ENCODE assay signal across 19 mouse cellular contexts in genomic region chr11:60192534-60192933, GRCm38 (mm10). TPM values are rescaled to one million over a fixed set of nuclear protein-coding genes. Genes with fewer than 3 reads are reported as not detected.
DNase-seq lines count a peak whose midpoint lies in the region; ATAC-seq and TF ChIP-seq lines count a peak whose summit lies in the region.
"Had no signal": no experiment of that assay in that cellular context is flagged by ENCODE, and none has a peak within 500 bp of the region (broad histone marks: within the 10 kb centered on the region; RNA-seq: fewer than 3 reads in every experiment).

No protein-coding gene starts in this region.

- H3K27me3 ChIP-seq in forebrain, embryonic 13.5 days = no peaks in the 10 kb centered on the region
- no peaks in the 10 kb centered on the region for H3K27me3 ChIP-seq in forebrain, embryonic 12.5 days
- no peaks in the 10 kb centered on the region for H3K27me3 ChIP-seq in liver, embryonic 13.5 days
- no peaks in the 10 kb centered on the region for H3K27me3 ChIP-seq in liver, embryonic 12.5 days (replicated peaks)
- H3K27me3 ChIP-seq in spleen, adult 2 months (ENCODE audit: control insufficient read depth, insufficient read depth, low read length) = no peaks in the 10 kb centered on the region
- no peaks in the 10 kb centered on the region for H3K27me3 ChIP-seq in myocyte (ENCODE audit: control insufficient read depth, insufficient read depth, insufficient read length)
- no peaks in the 10 kb centered on the region for H3K27me3 ChIP-seq in cerebellum, adult 2 months (ENCODE audit: control insufficient read depth, insufficient read depth, low read length)
- H3K27me3 ChIP-seq: heart, embryonic 15.5 days; intestine, embryonic 15.5 days; limb, embryonic 15.5 days; midbrain, embryonic 13.5 days had no signal

- no peak for DNase-seq in liver, embryonic 13.5 days
- DNase-seq in spleen, adult 2 months (ENCODE audit: low read depth in 1 of 2, low spot score in 2 of 2) = no peak
- DNase-seq in spleen, postnatal 36 days (ENCODE audit: low spot score in 2 of 2) = no peak
- no peak for DNase-seq in cerebellum, adult 2 months
- DNase-seq: adrenal gland, postnatal 14 days; gastrocnemius, postnatal 25 days; heart, postnatal 4 days; kidney, postnatal 4 days; lung, embryonic 14.5 days; lung, postnatal 4 days; thymus, adult 2 months had no signal

- H3K4me2 ChIP-seq in forebrain, embryonic 13.5 days = no peak overlapping the region
- no peak overlapping the region for H3K4me2 ChIP-seq in forebrain, embryonic 12.5 days
- no peak overlapping the region for H3K4me2 ChIP-seq in liver, embryonic 13.5 days
- H3K4me2 ChIP-seq in liver, embryonic 12.5 days = no peak overlapping the region
- H3K4me2 ChIP-seq in myocyte (ENCODE audit: low read depth) = no peak overlapping the region
- H3K4me2 ChIP-seq: heart, embryonic 15.5 days; intestine, embryonic 15.5 days; limb, embryonic 15.5 days; lung, embryonic 14.5 days; midbrain, embryonic 13.5 days had no signal

- WGBS in forebrain, embryonic 13.5 days = 78% methylated on average over 6 of the region's 6 CpGs
- 79% methylated on average over 6 of the region's 6 CpGs for WGBS in forebrain, embryonic 12.5 days
- WGBS in liver, embryonic 13.5 days (ENCODE audit: insufficient replicate concordance) = 38% methylated on average over 6 of the region's 6 CpGs
- WGBS in liver, embryonic 12.5 days (ENCODE audit: insufficient replicate concordance) = 36% methylated on average over 6 of the region's 6 CpGs
- 39% methylated on average over 6 of the region's 6 CpGs for WGBS in spleen, adult 2 months
- 62% methylated on average over 6 of the region's 6 CpGs for WGBS in cerebellum, adult 2 months

- H3K9me3 ChIP-seq in forebrain, embryonic 13.5 days (replicated peaks) = peaks cover 9% of the 10 kb centered on the region; the same call in 1 of the 2 replicates
- peaks cover 7% of the 10 kb centered on the region for H3K9me3 ChIP-seq in forebrain, embryonic 12.5 days
- H3K9me3 ChIP-seq in liver, embryonic 13.5 days (replicated peaks) = peaks cover 8% of the 10 kb centered on the region; the same call in 1 of the 2 replicates
- H3K9me3 ChIP-seq in liver, embryonic 12.5 days (replicated peaks) = peaks cover 9% of the 10 kb centered on the region
- H3K9me3 ChIP-seq: intestine, embryonic 15.5 days; midbrain, embryonic 13.5 days had no signal

- TF ChIP-seq POLR2A in spleen, adult 2 months (IDR thresholded peaks at IDR 0.05; ENCODE audit: low read depth, low read length) = no peak
- no peak for TF ChIP-seq POLR2A in myocyte (IDR thresholded peaks at IDR 0.05; ENCODE audit: insufficient read length, low read depth)
- no peak for TF ChIP-seq POLR2A in cerebellum, adult 2 months (IDR thresholded peaks at IDR 0.05; ENCODE audit: borderline replicate concordance, insufficient read depth, low read length)

- H3K27ac ChIP-seq in forebrain, embryonic 13.5 days = peak overlapping the region; percentile 68; the same call in 1 of the 2 replicates
- H3K27ac ChIP-seq in forebrain, embryonic 12.5 days = no peak overlapping the region; the same call in 1 of the 2 replicates
- H3K27ac ChIP-seq in liver, embryonic 13.5 days = peak overlapping the region; percentile 32; the same call in 1 of the 2 replicates
- H3K27ac ChIP-seq in liver, embryonic 12.5 days = no peak overlapping the region
- H3K27ac ChIP-seq in spleen, adult 2 months (ENCODE audit: insufficient read depth, low read length) = 0 out of 2 replicates have a peak overlapping the region, but pooled peaks have one; percentile 8
- H3K27ac ChIP-seq in cerebellum, adult 2 months (ENCODE audit: insufficient read depth, low read length) = no peak overlapping the region
- H3K27ac ChIP-seq: heart, embryonic 15.5 days; intestine, embryonic 15.5 days; limb, embryonic 15.5 days; midbrain, embryonic 13.5 days had no signal

- peaks cover 97% of the 10 kb centered on the region for H3K36me3 ChIP-seq in forebrain, embryonic 13.5 days (ENCODE audit: poor library complexity, severe bottlenecking)
- peaks cover 100% of the 10 kb centered on the region for H3K36me3 ChIP-seq in forebrain, embryonic 12.5 days (replicated peaks)
- H3K36me3 ChIP-seq in liver, embryonic 13.5 days = peaks cover 66% of the 10 kb centered on the region
- H3K36me3 ChIP-seq in liver, embryonic 12.5 days = peaks cover 86% of the 10 kb centered on the region
- H3K36me3 ChIP-seq in spleen, adult 2 months (ENCODE audit: control insufficient read depth, insufficient read depth, low read length) = peaks cover 11% of the 10 kb centered on the region
- H3K36me3 ChIP-seq in myocyte (ENCODE audit: control insufficient read depth, insufficient read depth) = no peaks in the 10 kb centered on the region

- H3ac ChIP-seq in myocyte (ENCODE audit: control insufficient read depth, insufficient read length) = no peak overlapping the region

- no peak for ATAC-seq in forebrain, embryonic 13.5 days
- ATAC-seq in forebrain, embryonic 12.5 days (ENCODE audit: low FRiP score) = no peak
- no peak for ATAC-seq in liver, embryonic 13.5 days (ENCODE audit: low read depth)
- ATAC-seq in liver, embryonic 12.5 days = no peak
- ATAC-seq: intestine, embryonic 15.5 days; midbrain, embryonic 13.5 days had no signal

- H3K4me3 ChIP-seq in forebrain, embryonic 13.5 days = no peak overlapping the region
- no peak overlapping the region for H3K4me3 ChIP-seq in forebrain, embryonic 12.5 days (replicated peaks)
- no peak overlapping the region for H3K4me3 ChIP-seq in liver, embryonic 13.5 days (replicated peaks)
- H3K4me3 ChIP-seq in liver, embryonic 12.5 days = no peak overlapping the region
- H3K4me3 ChIP-seq in spleen, adult 2 months (ENCODE audit: extremely low read depth, insufficient read depth, insufficient read length) = no peak overlapping the region
- no peak overlapping the region for H3K4me3 ChIP-seq in myocyte
- H3K4me3 ChIP-seq in cerebellum, adult 2 months (replicated peaks; ENCODE audit: insufficient read depth, low read depth, low read length) = no peak overlapping the region
- H3K4me3 ChIP-seq: heart, embryonic 15.5 days; intestine, embryonic 15.5 days; limb, embryonic 15.5 days; midbrain, embryonic 13.5 days had no signal

- no peak overlapping the region for H3K9ac ChIP-seq in forebrain, embryonic 13.5 days
- no peak overlapping the region for H3K9ac ChIP-seq in forebrain, embryonic 12.5 days
- no peak overlapping the region for H3K9ac ChIP-seq in liver, embryonic 13.5 days
- H3K9ac ChIP-seq in liver, embryonic 12.5 days = no peak overlapping the region
- H3K9ac ChIP-seq: heart, embryonic 15.5 days; intestine, embryonic 15.5 days; limb, embryonic 15.5 days; lung, embryonic 14.5 days; midbrain, embryonic 13.5 days had no signal

- peaks cover 8% of the 10 kb centered on the region; the same call in 1 of the 2 replicates for H3K4me1 ChIP-seq in forebrain, embryonic 13.5 days
- 0 out of 2 replicates have a peak, but pooled peaks cover 3% of the 10 kb centered on the region for H3K4me1 ChIP-seq in forebrain, embryonic 12.5 days
- H3K4me1 ChIP-seq in liver, embryonic 13.5 days (replicated peaks) = peaks cover 29% of the 10 kb centered on the region
- H3K4me1 ChIP-seq in liver, embryonic 12.5 days = peaks cover 21% of the 10 kb centered on the region
- H3K4me1 ChIP-seq in spleen, adult 2 months (ENCODE audit: control insufficient read depth, insufficient read depth, insufficient read length) = peaks cover 12% of the 10 kb centered on the region; the same call in 1 of the 2 replicates
- H3K4me1 ChIP-seq in cerebellum, adult 2 months (ENCODE audit: control insufficient read depth, insufficient read depth, low read length) = peaks cover 16% of the 10 kb centered on the region
- H3K4me1 ChIP-seq: limb, embryonic 15.5 days had no signal

- no peak for TF ChIP-seq CTCF in spleen, adult 2 months (IDR thresholded peaks at IDR 0.05; ENCODE audit: extremely low read depth, insufficient read depth, insufficient read length, insufficient replicate concordance)
- TF ChIP-seq CTCF in cerebellum, adult 2 months (IDR thresholded peaks at IDR 0.05; ENCODE audit: borderline replicate concordance, insufficient read depth, low read depth, low read length) = no peak

- no peaks in the 10 kb centered on the region for H3K79me2 ChIP-seq in myocyte (ENCODE audit: control insufficient read depth, insufficient read depth)

TF ChIP-seq in myocyte, 11 proteins besides CTCF, POLR2A, EP300 and RAD21:
- no peak for TF ChIP-seq TCF3 (IDR thresholded peaks at IDR 0.05; ENCODE audit: insufficient read length, low read depth)
- peak; percentile 72 for TF ChIP-seq POLR2AphosphoS2 (IDR thresholded peaks at IDR 0.05; ENCODE audit: insufficient read length, low read depth)

RNA-seq across cellular contexts. Expression of gene Srebf1, which starts 29.8 kb away (rescaled TPM):
- polyA plus RNA-seq in forebrain, embryonic 13.5 days (2015; fragmentation: Nextera tagmentation; extraction: Ambion mirVana) = 52.1 and 56.7 TPM in 2 replicates
- polyA plus RNA-seq in forebrain, embryonic 12.5 days (2016; fragmentation: Nextera tagmentation; extraction: Ambion mirVana) = 58.0 and 58.1 TPM in 2 replicates
- 42.2 and 44.1 TPM in 2 replicates for polyA plus RNA-seq in liver, embryonic 13.5 days (2015; fragmentation: Nextera tagmentation; extraction: Ambion mirVana)
- polyA plus RNA-seq in liver, embryonic 12.5 days (2016; fragmentation: Nextera tagmentation; extraction: Ambion mirVana) = 45.7 and 50.9 TPM in 2 replicates
- polyA plus RNA-seq in spleen, adult 2 months (2012; rRNA removed) = 106 and 140 TPM in 2 replicates
- 192 TPM for polyA plus RNA-seq in myocyte (2012; fragmentation: generic; extraction: Trizol)
- 56.1 and 66.3 TPM in 2 replicates for polyA plus RNA-seq in cerebellum, adult 2 months (2012; rRNA removed)

Comparison
In these comparisons a context has a peak if more than half of its experiments do, and no peak if none do; other contexts are left out.
1. H3K27ac ChIP-seq: peak in forebrain, embryonic 13.5 days (single experiment), liver, embryonic 13.5 days (single experiment) and spleen, adult 2 months (single experiment); none in forebrain, embryonic 12.5 days (single experiment), liver, embryonic 12.5 days (single experiment) and cerebellum, adult 2 months (single experiment).